Mouse (Mus musculus) skeletal muscle tissue, postnatal 0 days (tissue): ENCODE data around the gene Gm3248. TPM values are rescaled to one million over a fixed set of nuclear protein-coding genes. Genes with fewer than 3 reads are reported as not detected.

ENCODE experiments used
- polyA plus RNA-seq: library from polyadenylated mRNA; unstranded; fragments of >200 nt; fragmentation: Nextera tagmentation; extraction: Ambion mirVana; gene quantifications from 2 replicates; pipeline ENCODE4 v1.2.1, GENCODE M21; 2015

Gm3248 gene
- 1.1 TPM in 2 replicates for polyA plus RNA-seq

GRCm38 (mm10) chr14:5961635-5962034, at the start of gene Gm3248:
Gm3248 (minus strand) TSS chr14:5961745.

GRCm38 (mm10) chr14:5979037-5979436, 17.5 kb upstream of the Gm3248 start, which contains the start of gene Gm3453:
Gm3453 (minus strand) TSS chr14:5979137.

Other genes starting within 250 kb of the Gm3248 start
- gene Gm3373, start 220.2 kb downstream of the Gm3248 start, polyA plus RNA-seq: 0.29 TPM in 1 of 2 replicates, not detected in the other
- 0.49 and 0.60 TPM in 2 replicates for gene Gm3383, start 153.8 kb downstream of the Gm3248 start, polyA plus RNA-seq
- not detected in 2 replicates for gene Gm3424, start 131.4 kb downstream of the Gm3248 start, polyA plus RNA-seq
- gene Gm8237, start 81.4 kb downstream of the Gm3248 start, polyA plus RNA-seq: 0.12 and 0.23 TPM in 2 replicates
- not detected in 2 replicates for gene Gm3453, start 17.4 kb upstream of the Gm3248 start, polyA plus RNA-seq
- gene Gm6337, start 96.5 kb upstream of the Gm3248 start, polyA plus RNA-seq: not detected in 2 replicates
- not detected in 2 replicates for gene Gm8206, start 132.2 kb upstream of the Gm3248 start, polyA plus RNA-seq
- 0.15 and 0.49 TPM in 2 replicates for gene Gm3468, start 146.9 kb upstream of the Gm3248 start, polyA plus RNA-seq
- gene Gm3476, start 164.1 kb upstream of the Gm3248 start, polyA plus RNA-seq: not detected in 2 replicates